11 mouse cellular contexts compared by ENCODE assay signal in genomic region chr15:85675736-85676135, GRCm38 (mm10). TPM values are rescaled to one million over a fixed set of nuclear protein-coding genes. Genes with fewer than 3 reads are reported as not detected.
DNase-seq lines count a peak whose midpoint lies in the region; ATAC-seq and TF ChIP-seq lines count a peak whose summit lies in the region.
"Had no signal": no experiment of that assay in that cellular context is flagged by ENCODE, and none has a peak within 500 bp of the region (broad histone marks: within the 10 kb centered on the region; RNA-seq: fewer than 3 reads in every experiment).

No protein-coding gene starts in this region.

- ATAC-seq in neural tube, embryonic 12.5 days (ENCODE audit: low FRiP score, low read depth): no peak
- no peak for ATAC-seq in kidney, embryonic 15.5 days (replicated peaks; ENCODE audit: low FRiP score)
- no peak for ATAC-seq in stomach, postnatal 0 days (ENCODE audit: low FRiP score, low TSS enrichment)
- ATAC-seq: liver, postnatal 0 days had no signal

- peaks cover 19% of the 10 kb centered on the region for H3K36me3 ChIP-seq in neural tube, embryonic 12.5 days
- H3K36me3 ChIP-seq in kidney, embryonic 15.5 days: peaks cover 36% of the 10 kb centered on the region
- no peaks in the 10 kb centered on the region for H3K36me3 ChIP-seq in stomach, postnatal 0 days (ENCODE audit: control insufficient read depth, insufficient read depth, low read length)

- TF ChIP-seq EP300 in stomach, postnatal 0 days (optimal IDR thresholded peaks at IDR 0.05): no peak

- H3K4me2 ChIP-seq in neural tube, embryonic 12.5 days (replicated peaks): peak overlapping the region; percentile 81
- H3K4me2 ChIP-seq in kidney, embryonic 15.5 days: peak overlapping the region; percentile 15; the same call in 1 of the 2 replicates
- H3K4me2 ChIP-seq in stomach, postnatal 0 days (replicated peaks; ENCODE audit: low read depth): peak overlapping the region; percentile 23

- H3K4me1 ChIP-seq in neural tube, embryonic 12.5 days: peaks cover 66% of the 10 kb centered on the region
- peaks cover 72% of the 10 kb centered on the region for H3K4me1 ChIP-seq in kidney, embryonic 15.5 days
- H3K4me1 ChIP-seq in stomach, postnatal 0 days (replicated peaks; ENCODE audit: control insufficient read depth, insufficient read depth): peaks cover 15% of the 10 kb centered on the region; the same call in 1 of the 2 replicates

- DNase-seq in heart, adult 11 months: peak; percentile 96
- DNase-seq in heart, postnatal 14 days: no peak
- DNase-seq in neural tube, embryonic 10.5 days (ENCODE audit: extremely low spot score, low spot score): no peak
- no peak for DNase-seq in stomach, postnatal 0 days (ENCODE audit: low spot score)
- no peak for DNase-seq in embryo, embryonic 10.5 days (ENCODE audit: low spot score)
- no peak for DNase-seq in liver
- DNase-seq: adrenal gland, postnatal 25 days; liver, postnatal 0 days had no signal

- H3K27ac ChIP-seq in neural tube, embryonic 12.5 days: no peak overlapping the region
- peak overlapping the region; percentile 46 for H3K27ac ChIP-seq in kidney, embryonic 15.5 days
- H3K27ac ChIP-seq in stomach, postnatal 0 days (replicated peaks): peak overlapping the region; percentile 40; the same call in 1 of the 2 replicates

- no peaks in the 10 kb centered on the region for H3K9me3 ChIP-seq in neural tube, embryonic 12.5 days
- H3K9me3 ChIP-seq in kidney, embryonic 15.5 days (replicated peaks): no peaks in the 10 kb centered on the region
- no peaks in the 10 kb centered on the region for H3K9me3 ChIP-seq in stomach, postnatal 0 days (ENCODE audit: control insufficient read depth, low read length)

- H3K4me3 ChIP-seq in neural tube, embryonic 12.5 days: no peak overlapping the region
- no peak overlapping the region for H3K4me3 ChIP-seq in kidney, embryonic 15.5 days (replicated peaks)
- no peak overlapping the region for H3K4me3 ChIP-seq in stomach, postnatal 0 days (ENCODE audit: low read depth, low read length)

- WGBS in neural tube, embryonic 12.5 days: 87% methylated on average over 5 of the region's 5 CpGs
- 65% methylated on average over 5 of the region's 5 CpGs for WGBS in kidney, embryonic 15.5 days
- 47% methylated on average over 5 of the region's 5 CpGs for WGBS in stomach, postnatal 0 days

- intact Hi-C loops in heart, postnatal 14 days (cut with DNase I): no loop called here

- H3K27me3 ChIP-seq in neural tube, embryonic 12.5 days (replicated peaks): peaks cover 18% of the 10 kb centered on the region
- H3K27me3 ChIP-seq in kidney, embryonic 15.5 days: no peaks in the 10 kb centered on the region
- no peaks in the 10 kb centered on the region for H3K27me3 ChIP-seq in stomach, postnatal 0 days (ENCODE audit: control insufficient read depth, insufficient read depth, low read length)

- H3K9ac ChIP-seq in neural tube, embryonic 12.5 days: peak overlapping the region; percentile 69; the same call in 1 of the 2 replicates
- no peak overlapping the region for H3K9ac ChIP-seq in kidney, embryonic 15.5 days
- H3K9ac ChIP-seq in stomach, postnatal 0 days (ENCODE audit: low read length): no peak overlapping the region
- H3K9ac ChIP-seq: liver, postnatal 0 days had no signal

- no peak for TF ChIP-seq CTCF in stomach, postnatal 0 days (IDR thresholded peaks at IDR 0.05; ENCODE audit: low read depth)

RNA-seq across cellular contexts. Expression of gene Ppara, which starts 59.0 kb away (rescaled TPM):
- 10 to 100 TPM; 50.7 to 60.1 TPM for total RNA-seq in heart, postnatal 14 days (2021)
- polyA plus RNA-seq in neural tube, embryonic 12.5 days (2016; fragmentation: Nextera tagmentation; extraction: Ambion mirVana): 1.1 and 1.5 TPM in 2 replicates
- polyA plus RNA-seq in kidney, embryonic 15.5 days (2015; fragmentation: Nextera tagmentation; extraction: Ambion mirVana): 3.9 and 5.0 TPM in 2 replicates
- polyA plus RNA-seq in stomach, postnatal 0 days (2015; fragmentation: Nextera tagmentation; extraction: Ambion mirVana): 16.8 and 18.8 TPM in 2 replicates
- polyA plus RNA-seq: G1E had no signal

Comparison
In these comparisons a context has a peak if more than half of its experiments do, and no peak if none do; other contexts are left out.
1. H3K4me2 ChIP-seq: peak in every context shown above with its lines; median percentile 81 in neural tube, embryonic 12.5 days; 23 in stomach, postnatal 0 days; 15 in kidney, embryonic 15.5 days.